Mouse (Mus musculus) lung, adult 2 months (tissue): ENCODE data around the gene S100a4.

Experiments
- CTCF ChIP-seq: fragments of 200-500 bp; IDR thresholded peaks from 2 replicates; pipeline ENCODE4 v1.5.1; 2011; ENCODE audit warnings: mild to moderate bottlenecking, low read length, control low read depth; ENCODE audit not compliant: insufficient read depth
- POLR2A ChIP-seq: fragments of 200-500 bp; IDR thresholded peaks from 2 replicates; pipeline ENCODE4 v1.6.1; 2011; ENCODE audit warnings: low read depth, mild to moderate bottlenecking, control low read depth, low read length, borderline replicate concordance; ENCODE audit errors: extremely low read depth

DNA sequence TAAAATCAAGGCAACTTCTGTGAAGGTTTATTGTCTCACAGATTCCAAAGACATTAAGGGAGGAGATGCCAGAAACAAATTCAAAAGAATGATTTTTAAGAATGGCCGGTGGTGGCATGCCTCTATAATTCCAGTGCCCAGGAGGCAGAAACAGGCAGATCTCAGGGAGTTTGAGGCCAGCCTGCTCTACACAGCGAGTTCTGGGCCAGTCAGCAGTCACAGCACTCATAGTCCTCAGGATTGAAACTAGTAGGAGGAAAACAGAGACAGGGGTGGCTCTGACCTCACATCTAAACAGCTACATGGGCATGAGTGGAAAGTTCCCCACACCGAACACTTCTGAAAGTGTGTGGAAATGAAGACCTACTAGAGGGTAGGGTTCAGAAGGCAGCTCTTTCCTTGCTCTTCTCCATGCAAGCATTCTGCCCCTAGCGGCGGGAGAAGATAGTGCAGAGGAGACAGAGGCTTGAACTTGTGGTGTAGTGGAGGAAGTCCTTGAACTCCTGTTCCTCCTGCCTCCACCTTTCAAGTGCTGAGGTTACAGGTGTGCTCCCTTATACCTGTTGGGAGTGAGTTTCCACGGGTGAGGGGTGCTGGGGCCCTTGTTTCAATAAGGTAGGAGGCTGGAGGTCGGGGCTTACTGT, 36.1 kb downstream of the S100a4 start:
- TF ChIP-seq CTCF = peak; percentile 76
- TF ChIP-seq POLR2A = no peak
